Mouse (Mus musculus) splenic B cell, adult 2 months (primary cell): Measurements from ENCODE around the gene Abcg8.

Experiments
- DNase-seq: peaks from one replicate; pipeline ENCODE4 v3.0.0-alpha.2; 2011; ENCODE audit warnings: low read depth, low spot score
- H3K27me3 ChIP-seq: 2 replicates; pipeline ENCODE4 v1.6.1; 2012; ENCODE audit warnings: mild to moderate bottlenecking, low read length, moderate library complexity, mixed read lengths; ENCODE audit not compliant: control insufficient read depth, poor library complexity, insufficient read depth, severe bottlenecking
- H3K36me3 ChIP-seq: 2 replicates; pipeline ENCODE4 v1.6.1; 2012; ENCODE audit warnings: mild to moderate bottlenecking, low read length, moderate library complexity, mixed read lengths; ENCODE audit not compliant: control insufficient read depth, poor library complexity, insufficient read depth, severe bottlenecking

Gene Abcg8

GRCm38 (mm10) chr17:84675951-84676366 lies at the start of gene Abcg8:
TSS of gene Abcg8 (plus strand) at chr17:84676302.
- Histone ChIP-seq H3K27me3 (no peaks in the 10 kb centered on the region; the same call in 1 of the 2 replicates), H3K36me3 (no peaks in the 10 kb centered on the region)
- no peak for DNase-seq

- Histone ChIP-seq H3K36me3 (no peaks in the 10 kb centered on the region), H3K27me3 (no peaks in the 10 kb centered on the region)
- DNase-seq = peak; percentile 27
Measured at GRCm38 (mm10) chr17:84626857-84627305, 49.2 kb upstream of the Abcg8 start.

- DNase-seq = no peak
- Histone ChIP-seq H3K27me3 (no peaks in the 10 kb centered on the region), H3K36me3 (no peaks in the 10 kb centered on the region)
Measured at GRCm38 (mm10) chr17:84627721-84628120, 48.4 kb upstream of the Abcg8 start.

- H3K27me3 ChIP-seq = no peaks in the 10 kb centered on the region
- no peaks in the 10 kb centered on the region for H3K36me3 ChIP-seq
- no peak for DNase-seq
Measured at GRCm38 (mm10) chr17:84628611-84629010, 47.5 kb upstream of the Abcg8 start.

- no peaks in the 10 kb centered on the region for H3K36me3 ChIP-seq
- DNase-seq = no peak
- no peaks in the 10 kb centered on the region for H3K27me3 ChIP-seq
Measured at GRCm38 (mm10) chr17:84631836-84632235, 44.3 kb upstream of the Abcg8 start.

- Histone ChIP-seq H3K27me3 (no peaks in the 10 kb centered on the region), H3K36me3 (no peaks in the 10 kb centered on the region)
- DNase-seq = peak; percentile 71
Measured at GRCm38 (mm10) chr17:84633443-84633842, 42.7 kb upstream of the Abcg8 start.

- no peak for DNase-seq
- Histone ChIP-seq H3K36me3 (no peaks in the 10 kb centered on the region), H3K27me3 (no peaks in the 10 kb centered on the region)
Measured at GRCm38 (mm10) chr17:84636328-84636727, 39.8 kb upstream of the Abcg8 start.

- Histone ChIP-seq H3K36me3 (no peaks in the 10 kb centered on the region), H3K27me3 (no peaks in the 10 kb centered on the region)
- DNase-seq = no peak
Measured at GRCm38 (mm10) chr17:84637971-84638370, 38.1 kb upstream of the Abcg8 start.

GRCm38 (mm10) chr17:84639796-84640378 lies 36.2 kb upstream of the Abcg8 start:
- Histone ChIP-seq H3K36me3 (no peaks in the 10 kb centered on the region), H3K27me3 (no peaks in the 10 kb centered on the region)
- no peak for DNase-seq

- Histone ChIP-seq H3K36me3 (no peaks in the 10 kb centered on the region), H3K27me3 (no peaks in the 10 kb centered on the region)
- DNase-seq = peak; percentile 43
Measured at GRCm38 (mm10) chr17:84641893-84642292, 34.2 kb upstream of the Abcg8 start.

GRCm38 (mm10) chr17:84642324-84642723 lies 33.8 kb upstream of the Abcg8 start:
- no peaks in the 10 kb centered on the region for H3K36me3 ChIP-seq
- no peak for DNase-seq
- H3K27me3 ChIP-seq = no peaks in the 10 kb centered on the region

GRCm38 (mm10) chr17:84644292-84645050 lies 31.6 kb upstream of the Abcg8 start:
- no peaks in the 10 kb centered on the region for H3K36me3 ChIP-seq
- DNase-seq = no peak

GRCm38 (mm10) chr17:84645119-84645518 lies 31.0 kb upstream of the Abcg8 start:
- no peaks in the 10 kb centered on the region for H3K36me3 ChIP-seq
- DNase-seq = no peak
- no peaks in the 10 kb centered on the region for H3K27me3 ChIP-seq

More at GRCm38 (mm10) chr17:84644292-84645050, 31.6 kb upstream of the Abcg8 start:
- no peaks in the 10 kb centered on the region for H3K27me3 ChIP-seq

- no peaks in the 10 kb centered on the region for H3K27me3 ChIP-seq
- H3K36me3 ChIP-seq = no peaks in the 10 kb centered on the region
- no peak for DNase-seq
Measured at GRCm38 (mm10) chr17:84645894-84646293, 30.2 kb upstream of the Abcg8 start.

GRCm38 (mm10) chr17:84646477-84646876 lies 29.6 kb upstream of the Abcg8 start:
- DNase-seq = no peak
- H3K36me3 ChIP-seq = no peaks in the 10 kb centered on the region
- no peaks in the 10 kb centered on the region for H3K27me3 ChIP-seq
